Mouse (Mus musculus): ENCODE data around the gene Dock6. TPM values are rescaled to one million over a fixed set of nuclear protein-coding genes. Genes with fewer than 3 reads are reported as not detected.

Dock6 gene
- total and polyA plus RNA-seq, 3 experiments: 5.0 to 21.3 TPM; not detected in 1

DNA sequence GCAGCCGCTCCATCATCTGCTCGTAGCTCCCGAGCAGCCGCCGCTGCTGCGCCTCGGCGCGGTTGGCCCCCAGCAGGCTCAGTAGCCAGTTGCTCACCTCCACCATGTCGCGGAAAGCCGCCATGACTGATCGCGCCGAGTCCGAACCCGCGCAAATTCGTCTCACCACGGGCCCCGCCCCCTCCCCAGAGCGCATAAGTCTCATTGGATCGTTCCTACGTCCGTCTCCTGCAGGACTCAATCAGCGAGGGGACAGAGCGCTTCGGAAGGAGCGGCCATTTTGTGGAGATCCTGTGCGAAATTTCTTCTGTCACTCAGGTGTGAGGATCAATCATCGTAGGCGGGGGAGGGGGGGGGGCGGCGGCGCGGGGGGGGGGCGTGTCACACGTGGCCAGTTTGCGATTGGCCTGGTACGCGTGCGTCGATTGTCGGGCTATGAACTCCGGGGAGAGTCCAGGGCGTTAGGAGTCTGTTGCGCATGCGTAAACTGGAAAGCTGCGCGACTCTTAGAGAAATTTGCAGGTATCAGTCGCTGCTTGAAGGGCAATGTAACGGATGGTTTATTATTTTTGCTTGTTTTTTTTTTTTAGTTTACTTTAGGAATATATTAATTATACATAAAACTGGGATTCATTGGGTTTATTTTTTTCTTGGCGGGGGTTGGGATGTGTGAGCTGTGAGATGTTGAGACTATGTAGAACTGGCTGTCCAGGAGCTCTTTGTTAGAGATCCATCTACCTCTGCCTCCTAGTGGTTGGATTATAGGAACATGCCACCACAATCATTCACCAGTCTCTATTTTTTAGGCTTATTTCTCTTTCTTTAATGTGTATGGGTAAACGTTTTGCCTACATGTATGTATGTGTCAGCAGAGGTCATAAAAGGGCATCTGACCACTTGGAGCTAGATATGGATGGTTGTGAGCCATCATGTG is 92.0 kb downstream of the Dock6 start, which contains the start of gene Spc24 (continued):
- peak; percentile 66 for TF ChIP-seq ELF1 (IDR thresholded peaks at IDR 0.05; ENCODE audit: low read depth, low read length)
- no peak; the same call in 1 of the 2 replicates for TF ChIP-seq KAT2A (conservative IDR thresholded peaks at IDR 0.05; ENCODE audit: low read depth, low read length)

GRCm38 (mm10) chr9:21759718-21760117 is 92.7 kb downstream of the Dock6 start:
- Histone ChIP-seq H3K79me2 (ENCODE audit: control insufficient read depth, insufficient read depth, low read length, poor library complexity) (peaks cover 25% of the 10 kb centered on the region), H3K36me3 (ENCODE audit: control insufficient read depth in 1 of 2, insufficient read depth in 2 of 2, low read length in 2 of 2) (peaks cover 0 to 24% of the 10 kb centered on the region in 2 experiments; a peak in 3 of 4 replicates), H3K9me3 (replicated peaks; ENCODE audit: insufficient read depth, low read length) (no peaks in the 10 kb centered on the region), H3K4me1 (ENCODE audit: control insufficient read depth in 1 of 2, insufficient read depth in 2 of 2, low read length in 2 of 2) (peaks cover 9 to 31% of the 10 kb centered on the region in 2 experiments), H3K9ac (ENCODE audit: control insufficient read depth, low read depth, low read length, poor library complexity, severe bottlenecking) (peak overlapping the region; percentile 79), H3K27me3 (ENCODE audit: control insufficient read depth in 1 of 2, insufficient read depth in 2 of 2, low read length in 2 of 2) (no peaks in the 10 kb centered on the region), H3K27ac (ENCODE audit: control insufficient read depth, low read depth, low read length) (peak overlapping the region; percentile 52), H3K4me3 (ENCODE audit: control insufficient read depth in 1 of 2, insufficient read depth in 1 of 2, low read depth in 2 of 2, low read length in 2 of 2) (peak overlapping the region; percentile 71 to 78)
- no peak for DNase-seq (ENCODE audit: low read depth, low spot score)
- TF ChIP-seq MAZ (IDR thresholded peaks at IDR 0.05; ENCODE audit: low read depth, low read length): peak; percentile 10; the same call in 1 of the 2 replicates
- TF ChIP-seq MEF2A (IDR thresholded peaks at IDR 0.05; ENCODE audit: extremely low read depth, insufficient replicate concordance, low read depth, low read length, poor library complexity, severe bottlenecking): no peak
- TF ChIP-seq USF2 (IDR thresholded peaks at IDR 0.05; ENCODE audit: borderline replicate concordance in 1 of 2, insufficient read depth in 1 of 2, low read depth in 1 of 2, low read length in 2 of 2): no peak
- no peak for TF ChIP-seq NELFE (IDR thresholded peaks at IDR 0.05; ENCODE audit: low read depth, low read length)
- TF ChIP-seq GATA1 (IDR thresholded peaks at IDR 0.05; ENCODE audit: low read depth, low read length): no peak
- no peak for TF ChIP-seq ETS1 (IDR thresholded peaks at IDR 0.05; ENCODE audit: low read depth, low read length)
- TF ChIP-seq HCFC1 (IDR thresholded peaks at IDR 0.05; ENCODE audit: low read depth, low read length): no peak
- no peak for TF ChIP-seq MXI1 (IDR thresholded peaks at IDR 0.05; ENCODE audit: low read depth, low read length)
- TF ChIP-seq CHD1 (IDR thresholded peaks at IDR 0.05; ENCODE audit: low read depth, low read length): 0 out of 2 replicates have a peak, but pooled peaks have one; percentile 41
- TF ChIP-seq RCOR1 (IDR thresholded peaks at IDR 0.05; ENCODE audit: low read depth, low read length): no peak
- TF ChIP-seq ZMIZ1 (IDR thresholded peaks at IDR 0.05; ENCODE audit: low read depth, low read length): no peak
- TF ChIP-seq ELF1 (IDR thresholded peaks at IDR 0.05; ENCODE audit: low read depth, low read length): no peak
- no peak for TF ChIP-seq CHD2 (IDR thresholded peaks at IDR 0.05; ENCODE audit: low read length)
- peak; percentile 23; the same call in 1 of the 2 replicates for TF ChIP-seq ZC3H11A (IDR thresholded peaks at IDR 0.05; ENCODE audit: low read depth, low read length)
- TF ChIP-seq TBP (IDR thresholded peaks at IDR 0.05; ENCODE audit: low read depth, low read length): no peak
- no peak for TF ChIP-seq KAT2A (conservative IDR thresholded peaks at IDR 0.05; ENCODE audit: low read depth, low read length)
- TF ChIP-seq NRF1 (IDR thresholded peaks at IDR 0.05; ENCODE audit: insufficient read depth, low read depth, low read length, poor library complexity, severe bottlenecking): no peak
- no peak; a peak in 1 of 4 replicates for TF ChIP-seq EP300 (IDR thresholded peaks at IDR 0.05; ENCODE audit: low read depth in 1 of 2, low read length in 2 of 2)
- TF ChIP-seq E2F4 (IDR thresholded peaks at IDR 0.05; ENCODE audit: borderline replicate concordance, low read depth, low read length): no peak
- no peak for TF ChIP-seq ZKSCAN1 (IDR thresholded peaks at IDR 0.05; ENCODE audit: low read depth, low read length)
- TF ChIP-seq JUND (IDR thresholded peaks at IDR 0.05; ENCODE audit: low read depth, low read length): no peak
- TF ChIP-seq MYB (IDR thresholded peaks at IDR 0.05; ENCODE audit: low read depth, low read length): no peak
- TF ChIP-seq GABPA (IDR thresholded peaks at IDR 0.05; ENCODE audit: low read depth, low read length): no peak
- TF ChIP-seq TCF12 (IDR thresholded peaks at IDR 0.05; ENCODE audit: low read depth, low read length): no peak
